Mouse (Mus musculus): ENCODE data around the gene Rassf10. TPM values are rescaled to one million over a fixed set of nuclear protein-coding genes. Genes with fewer than 3 reads are reported as not detected.

Rassf10 gene
- total RNA-seq (2023): not detected

DNA sequence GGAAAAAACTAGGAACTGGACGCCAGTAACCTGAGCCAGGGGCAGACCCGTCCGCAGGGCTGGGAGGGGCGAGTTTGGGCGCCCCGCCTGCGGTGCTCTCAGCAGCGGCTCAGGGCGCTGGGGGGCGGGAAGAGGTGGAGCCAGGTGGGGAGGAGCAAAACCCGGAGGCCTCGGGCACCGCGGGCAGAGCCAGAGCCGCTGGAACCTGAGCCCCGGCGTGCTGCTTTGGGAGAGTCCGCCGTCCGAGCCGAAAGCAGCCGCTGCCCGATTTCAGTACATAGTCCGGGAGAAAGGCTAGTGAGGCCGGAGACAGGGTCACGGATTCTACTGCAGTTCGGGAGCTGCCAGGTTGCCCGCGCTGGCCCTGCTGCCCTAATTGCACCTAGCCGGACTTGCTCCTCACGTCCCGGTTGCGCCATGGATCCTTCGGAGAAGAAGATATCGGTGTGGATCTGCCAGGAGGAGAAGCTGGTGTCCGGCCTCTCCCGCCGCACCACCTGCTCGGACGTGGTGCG lies at the start of gene Rassf10:
Gene Rassf10, plus strand, starts transcription at position 186 of the 515 bp plus-strand sequence.

Data from T-cell, adult 66 days (primary cell).